Mouse (Mus musculus) cerebral cortex, adult 2 months (tissue): ENCODE measurements around the gene Dnmbp.

Experiments used
- whole genome bisulfite sequencing: fragments of 180-500 bp; shearing (Covaris S2); methylation state at CpG from one replicate; pipeline ENCODE4 v1.1.7; 2018; 5-methylcytosine and 5-hydroxymethylcytosine counted together

The Dnmbp gene

DNA sequence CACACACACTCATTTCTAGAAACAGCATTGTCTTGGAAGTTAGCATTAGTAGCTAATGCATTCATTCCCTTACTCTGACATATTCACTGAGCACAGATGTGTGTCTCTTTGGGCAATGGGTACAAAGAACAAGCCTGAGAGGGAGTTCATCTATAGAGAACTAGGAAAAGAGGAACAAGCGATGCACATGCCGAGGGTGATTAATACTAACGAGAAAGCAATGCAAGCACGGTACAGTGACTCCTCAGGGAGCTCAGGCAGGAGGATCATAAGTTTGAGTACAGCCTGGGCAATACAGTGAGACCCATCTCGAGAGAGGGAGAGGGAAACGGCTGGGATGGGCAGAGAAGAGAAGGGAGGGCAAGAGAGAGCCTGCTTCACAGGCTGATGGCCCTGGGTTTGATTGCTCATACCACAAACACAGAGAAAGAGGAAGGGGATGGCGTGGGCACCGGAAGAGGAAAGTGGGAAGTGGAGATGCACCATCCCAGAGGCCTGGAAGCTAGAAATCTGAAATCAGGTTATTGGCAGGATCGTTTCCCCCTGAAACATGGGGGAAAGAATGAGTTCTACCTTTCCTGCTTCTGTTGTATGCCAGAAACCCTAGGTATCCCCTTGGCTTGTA, 138.5 kb downstream of the Dnmbp start:
- 76% methylated on average over 9 of the region's 9 CpGs for WGBS

DNA sequence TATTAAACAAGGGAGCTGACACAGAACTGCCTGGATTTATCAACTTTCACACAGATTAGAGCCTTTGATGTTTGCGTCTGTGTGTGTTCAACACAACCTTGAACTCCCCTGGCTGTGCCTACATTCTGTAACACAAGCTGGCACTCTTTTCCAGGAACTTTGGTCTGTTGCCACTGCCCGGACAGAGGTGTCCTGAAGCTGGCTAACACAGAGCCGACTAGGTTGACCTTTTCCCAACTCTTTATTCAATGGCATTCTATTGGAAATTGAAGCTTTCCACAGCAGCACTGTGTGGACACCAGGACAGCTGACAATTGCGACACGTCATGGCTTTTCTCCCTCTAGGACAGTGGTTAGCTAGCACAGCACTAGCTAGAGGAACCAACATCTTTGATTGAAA, 142.8 kb downstream of the Dnmbp start:
- WGBS, result 76% methylated on average over 5 of the region's 5 CpGs
